Mouse (Mus musculus): ENCODE measurements around the gene Pmpca. TPM values are rescaled to one million over a fixed set of nuclear protein-coding genes. Genes with fewer than 3 reads are reported as not detected.

Pmpca gene
- polyA plus RNA-seq, 1 experiment: 74.1 TPM

- H3K36me3 ChIP-seq (ENCODE audit: control insufficient read depth, insufficient read depth, low read length): no peaks in the 10 kb centered on the region
- peak overlapping the region; percentile 64 for H3K4me3 ChIP-seq (ENCODE audit: control insufficient read depth, low read depth, low read length)
- TF ChIP-seq CTCF (IDR thresholded peaks at IDR 0.05; ENCODE audit: control insufficient read depth, insufficient read depth, insufficient replicate concordance, low read depth, low read length) (no peak), POLR2A (IDR thresholded peaks at IDR 0.05; ENCODE audit: control insufficient read depth, low read depth, low read length) (no peak)
- H3K27ac ChIP-seq (ENCODE audit: control insufficient read depth, insufficient read depth, low read depth, low read length): no peak overlapping the region
- H3K4me1 ChIP-seq (ENCODE audit: control insufficient read depth, insufficient read depth, low read length): peaks cover 12% of the 10 kb centered on the region
- H3K27me3 ChIP-seq (ENCODE audit: control insufficient read depth, insufficient read depth, low read length): no peaks in the 10 kb centered on the region
These were observed 20.2 kb downstream of the Pmpca start for GRCm38 (mm10) chr2:26409362-26409761.

- peaks cover 12% of the 10 kb centered on the region for H3K4me1 ChIP-seq (ENCODE audit: control insufficient read depth, insufficient read depth, low read length)
- H3K27ac ChIP-seq (ENCODE audit: control insufficient read depth, insufficient read depth, low read depth, low read length): no peak overlapping the region
These were observed 21.0 kb downstream of the Pmpca start for GRCm38 (mm10) chr2:26410091-26410490.

GRCm38 (mm10) chr2:26410931-26411411 lies 21.8 kb downstream of the Pmpca start:
- TF ChIP-seq POLR2A (IDR thresholded peaks at IDR 0.05; ENCODE audit: control insufficient read depth, low read depth, low read length) (no peak), CTCF (IDR thresholded peaks at IDR 0.05; ENCODE audit: control insufficient read depth, insufficient read depth, insufficient replicate concordance, low read depth, low read length) (no peak)
- no peaks in the 10 kb centered on the region for H3K27me3 ChIP-seq (ENCODE audit: control insufficient read depth, insufficient read depth, low read length)
- H3K36me3 ChIP-seq (ENCODE audit: control insufficient read depth, insufficient read depth, low read length): peaks cover 2% of the 10 kb centered on the region
- H3K4me1 ChIP-seq (ENCODE audit: control insufficient read depth, insufficient read depth, low read length): peaks cover 12% of the 10 kb centered on the region
- H3K4me3 ChIP-seq (ENCODE audit: control insufficient read depth, low read depth, low read length): no peak overlapping the region
- H3K27ac ChIP-seq (ENCODE audit: control insufficient read depth, insufficient read depth, low read depth, low read length): no peak overlapping the region; the same call in 1 of the 2 replicates

More at GRCm38 (mm10) chr2:26410091-26410490, 21.0 kb downstream of the Pmpca start:
- no peak for TF ChIP-seq POLR2A (IDR thresholded peaks at IDR 0.05; ENCODE audit: control insufficient read depth, low read depth, low read length)
- TF ChIP-seq CTCF (IDR thresholded peaks at IDR 0.05; ENCODE audit: control insufficient read depth, insufficient read depth, insufficient replicate concordance, low read depth, low read length): no peak
- Histone ChIP-seq H3K4me3 (ENCODE audit: control insufficient read depth, low read depth, low read length) (no peak overlapping the region), H3K36me3 (ENCODE audit: control insufficient read depth, insufficient read depth, low read length) (peaks cover under 1% of the 10 kb centered on the region; the same call in 1 of the 2 replicates), H3K27me3 (ENCODE audit: control insufficient read depth, insufficient read depth, low read length) (no peaks in the 10 kb centered on the region)

- peaks cover 8% of the 10 kb centered on the region for H3K36me3 ChIP-seq (ENCODE audit: control insufficient read depth, insufficient read depth, low read length)
- H3K4me3 ChIP-seq (ENCODE audit: control insufficient read depth, low read depth, low read length): no peak overlapping the region
- no peaks in the 10 kb centered on the region for H3K4me1 ChIP-seq (ENCODE audit: control insufficient read depth, insufficient read depth, low read length)
- TF ChIP-seq POLR2A (IDR thresholded peaks at IDR 0.05; ENCODE audit: control insufficient read depth, low read depth, low read length) (no peak), CTCF (IDR thresholded peaks at IDR 0.05; ENCODE audit: control insufficient read depth, insufficient read depth, insufficient replicate concordance, low read depth, low read length) (no peak)
- H3K27ac ChIP-seq (ENCODE audit: control insufficient read depth, insufficient read depth, low read depth, low read length): no peak overlapping the region
- no peaks in the 10 kb centered on the region for H3K27me3 ChIP-seq (ENCODE audit: control insufficient read depth, insufficient read depth, low read length)
These were observed 27.9 kb downstream of the Pmpca start for GRCm38 (mm10) chr2:26417066-26417465.

GRCm38 (mm10) chr2:26418120-26418519 lies 29.0 kb downstream of the Pmpca start:
- Histone ChIP-seq H3K36me3 (ENCODE audit: control insufficient read depth, insufficient read depth, low read length) (peaks cover 9% of the 10 kb centered on the region), H3K27me3 (ENCODE audit: control insufficient read depth, insufficient read depth, low read length) (no peaks in the 10 kb centered on the region)
- TF ChIP-seq POLR2A (IDR thresholded peaks at IDR 0.05; ENCODE audit: control insufficient read depth, low read depth, low read length) (no peak), CTCF (IDR thresholded peaks at IDR 0.05; ENCODE audit: control insufficient read depth, insufficient read depth, insufficient replicate concordance, low read depth, low read length) (no peak)

GRCm38 (mm10) chr2:26421969-26422368 lies 32.8 kb downstream of the Pmpca start:
- Histone ChIP-seq H3K4me3 (ENCODE audit: control insufficient read depth, low read depth, low read length) (no peak overlapping the region), H3K27me3 (ENCODE audit: control insufficient read depth, insufficient read depth, low read length) (no peaks in the 10 kb centered on the region), H3K27ac (ENCODE audit: control insufficient read depth, insufficient read depth, low read depth, low read length) (no peak overlapping the region), H3K36me3 (ENCODE audit: control insufficient read depth, insufficient read depth, low read length) (peaks cover 11% of the 10 kb centered on the region), H3K4me1 (ENCODE audit: control insufficient read depth, insufficient read depth, low read length) (no peaks in the 10 kb centered on the region)
- TF ChIP-seq CTCF (IDR thresholded peaks at IDR 0.05; ENCODE audit: control insufficient read depth, insufficient read depth, insufficient replicate concordance, low read depth, low read length) (no peak), POLR2A (IDR thresholded peaks at IDR 0.05; ENCODE audit: control insufficient read depth, low read depth, low read length) (no peak)

More at GRCm38 (mm10) chr2:26418120-26418519, 29.0 kb downstream of the Pmpca start:
- Histone ChIP-seq H3K4me1 (ENCODE audit: control insufficient read depth, insufficient read depth, low read length) (no peaks in the 10 kb centered on the region), H3K4me3 (ENCODE audit: control insufficient read depth, low read depth, low read length) (no peak overlapping the region), H3K27ac (ENCODE audit: control insufficient read depth, insufficient read depth, low read depth, low read length) (no peak overlapping the region)

- no peak overlapping the region for H3K4me3 ChIP-seq (ENCODE audit: control insufficient read depth, low read depth, low read length)
- H3K27ac ChIP-seq (ENCODE audit: control insufficient read depth, insufficient read depth, low read depth, low read length): no peak overlapping the region
- no peaks in the 10 kb centered on the region for H3K4me1 ChIP-seq (ENCODE audit: control insufficient read depth, insufficient read depth, low read length)
- TF ChIP-seq CTCF (IDR thresholded peaks at IDR 0.05; ENCODE audit: control insufficient read depth, insufficient read depth, insufficient replicate concordance, low read depth, low read length) (no peak), POLR2A (IDR thresholded peaks at IDR 0.05; ENCODE audit: control insufficient read depth, low read depth, low read length) (no peak)
- peaks cover 13% of the 10 kb centered on the region for H3K36me3 ChIP-seq (ENCODE audit: control insufficient read depth, insufficient read depth, low read length)
- H3K27me3 ChIP-seq (ENCODE audit: control insufficient read depth, insufficient read depth, low read length): no peaks in the 10 kb centered on the region
These were observed 33.9 kb downstream of the Pmpca start for GRCm38 (mm10) chr2:26423086-26423485.
